Mouse (Mus musculus): ENCODE measurements at regions not wholly inside any gene's neighbourhood (a gene's known extent, or its start where the extent isn't known, plus 50 kb on each side); places are given as distances from the start of the nearest gene placed in this dataset.

DNA sequence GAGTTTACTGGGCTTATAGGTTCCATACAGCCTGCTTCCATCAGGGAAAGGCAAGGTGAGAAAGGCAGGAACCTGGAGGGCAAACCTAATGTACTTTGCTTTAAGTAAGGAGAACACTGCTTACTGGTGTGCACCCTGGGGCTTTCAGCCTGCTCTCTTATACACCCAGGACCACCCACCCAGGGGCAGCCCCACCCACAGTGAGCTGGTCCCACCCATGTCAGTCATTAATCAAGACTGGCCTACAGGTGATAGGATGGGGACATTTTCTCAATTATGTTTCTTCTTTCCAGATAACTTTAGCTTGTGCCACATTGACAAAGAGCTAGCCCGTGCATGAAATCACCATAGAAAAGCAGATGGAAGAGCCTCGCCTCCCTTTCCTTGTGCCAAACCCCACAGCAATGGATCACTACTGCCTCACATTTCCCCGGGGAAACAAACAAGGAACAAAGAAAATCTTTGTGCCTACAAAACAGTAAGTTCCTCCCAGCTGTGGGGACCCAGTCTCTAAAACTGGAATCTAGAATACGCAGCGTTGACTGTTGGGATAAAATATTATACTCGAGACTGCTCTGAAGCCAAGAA is 221.5 kb downstream of the Pdcd6ip start:
- H3K36me3 ChIP-seq = no peaks in the 10 kb centered on the region
- H3K27me3 ChIP-seq = no peaks in the 10 kb centered on the region
- no peak overlapping the region for H3K9ac ChIP-seq
- no peaks in the 10 kb centered on the region for H3K9me3 ChIP-seq
- H3K27ac ChIP-seq = no peak overlapping the region
- no peak overlapping the region for H3K4me2 ChIP-seq
- H3K4me3 ChIP-seq = no peak overlapping the region
- WGBS = 79% methylated on average over 6 of the region's 6 CpGs
- no peak for ATAC-seq (ENCODE audit: insufficient number of reproducible peaks, insufficient read depth, low FRiP score, low TSS enrichment, low read depth)
- H3K4me1 ChIP-seq = no peaks in the 10 kb centered on the region

DNA sequence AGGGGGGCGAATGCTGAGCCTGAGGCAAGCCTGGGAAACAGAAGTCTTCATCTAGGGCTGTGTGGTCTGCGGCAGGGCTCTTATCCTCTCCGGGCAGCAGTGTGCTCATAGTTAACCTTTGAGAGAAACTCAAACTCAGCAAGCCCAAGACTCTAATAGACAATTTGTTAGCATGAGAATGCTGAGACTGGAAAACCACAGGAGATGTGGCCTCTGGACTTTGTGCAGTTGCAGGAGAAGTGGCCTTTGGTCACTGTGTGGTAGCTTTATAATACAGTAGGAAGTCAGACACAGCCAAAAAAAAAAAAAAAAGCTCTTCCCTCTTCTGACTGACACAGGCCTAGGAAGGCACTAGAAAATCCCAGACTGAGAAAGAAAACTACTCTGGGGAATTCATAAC is 228.2 kb downstream of the Pdcd6ip start:
- no peaks in the 10 kb centered on the region for H3K27me3 ChIP-seq
- H3K4me2 ChIP-seq = no peak overlapping the region
- no peak overlapping the region for H3K27ac ChIP-seq
- WGBS = 75% methylated on average over 3 of the region's 3 CpGs
- no peak overlapping the region for H3K4me3 ChIP-seq
- no peaks in the 10 kb centered on the region for H3K4me1 ChIP-seq
- no peaks in the 10 kb centered on the region for H3K9me3 ChIP-seq
- ATAC-seq (ENCODE audit: insufficient number of reproducible peaks, insufficient read depth, low FRiP score, low TSS enrichment, low read depth) = no peak
- no peak overlapping the region for H3K9ac ChIP-seq
- no peaks in the 10 kb centered on the region for H3K36me3 ChIP-seq

GRCm38 (mm10) chr9:113478761-113479265 is 229.2 kb downstream of the Pdcd6ip start:
- no peak overlapping the region for H3K9ac ChIP-seq
- H3K36me3 ChIP-seq = no peaks in the 10 kb centered on the region
- H3K27ac ChIP-seq = no peak overlapping the region
- H3K9me3 ChIP-seq = no peaks in the 10 kb centered on the region
- H3K4me2 ChIP-seq = no peak overlapping the region
- H3K27me3 ChIP-seq = no peaks in the 10 kb centered on the region
- no peaks in the 10 kb centered on the region for H3K4me1 ChIP-seq
- ATAC-seq (ENCODE audit: insufficient number of reproducible peaks, insufficient read depth, low FRiP score, low TSS enrichment, low read depth) = no peak
- H3K4me3 ChIP-seq = no peak overlapping the region
- WGBS = 89% methylated on average over 1 of the region's 1 CpGs

DNA sequence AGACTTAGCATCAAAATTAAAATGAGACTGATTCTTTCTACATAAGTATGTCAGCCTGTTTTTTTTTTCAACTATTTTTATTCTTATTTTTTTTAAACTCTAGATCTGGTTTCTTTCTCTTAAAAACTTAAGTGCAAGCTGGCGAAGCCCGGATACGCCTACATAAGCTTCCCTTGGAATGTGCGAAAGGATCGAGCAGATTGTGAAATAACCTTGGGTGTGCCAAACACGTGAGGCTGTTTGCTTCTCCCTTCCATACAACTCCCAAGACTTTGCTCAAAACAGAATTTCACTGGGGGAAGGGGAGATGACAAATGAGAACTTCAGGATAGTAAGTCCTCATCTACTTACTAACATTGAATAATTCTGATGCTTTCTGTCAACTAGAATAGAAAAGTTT is 236.3 kb downstream of the Pdcd6ip start:
- Histone ChIP-seq H3K4me1 (no peaks in the 10 kb centered on the region), H3K27me3 (no peaks in the 10 kb centered on the region), H3K27ac (no peak overlapping the region), H3K9ac (no peak overlapping the region), H3K4me2 (no peak overlapping the region), H3K4me3 (no peak overlapping the region), H3K9me3 (no peaks in the 10 kb centered on the region), H3K36me3 (no peaks in the 10 kb centered on the region)
- WGBS = 89% methylated on average over 6 of the region's 6 CpGs
- no peak for ATAC-seq (ENCODE audit: insufficient number of reproducible peaks, insufficient read depth, low FRiP score, low TSS enrichment, low read depth)

DNA sequence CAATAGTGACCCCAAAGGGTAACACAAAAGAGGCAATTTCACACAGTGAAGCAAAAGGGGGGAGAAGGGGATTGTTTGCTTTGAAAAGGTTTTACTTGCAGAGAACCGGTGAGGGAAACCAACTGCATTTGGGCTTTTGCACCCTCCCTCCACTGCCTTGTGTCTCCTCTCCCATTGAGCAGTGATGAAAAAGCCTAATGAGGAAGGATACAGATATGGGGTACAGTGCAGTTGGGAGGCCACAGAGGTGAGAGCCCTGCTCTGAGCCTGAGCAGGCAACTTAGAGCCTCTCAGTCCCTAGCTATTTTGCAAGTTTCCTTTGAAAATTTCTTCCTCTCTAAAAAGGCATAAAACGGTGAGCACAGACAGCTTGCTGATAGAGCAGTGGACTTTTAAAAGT is 245.2 kb downstream of the Pdcd6ip start:
- H3K9me3 ChIP-seq = no peaks in the 10 kb centered on the region
- H3K36me3 ChIP-seq = no peaks in the 10 kb centered on the region
- 40% methylated on average over 2 of the region's 2 CpGs for WGBS
- H3K4me1 ChIP-seq = no peaks in the 10 kb centered on the region
- H3K4me3 ChIP-seq = no peak overlapping the region
- no peak overlapping the region for H3K9ac ChIP-seq
- H3K27me3 ChIP-seq = no peaks in the 10 kb centered on the region
- no peak overlapping the region for H3K4me2 ChIP-seq
- no peak for ATAC-seq (ENCODE audit: insufficient number of reproducible peaks, insufficient read depth, low FRiP score, low TSS enrichment, low read depth)
- no peak overlapping the region for H3K27ac ChIP-seq

- H3K4me3 ChIP-seq = no peak overlapping the region
These were observed 245.7 kb downstream of the Pdcd6ip start for GRCm38 (mm10) chr9:113462267-113462887.

DNA sequence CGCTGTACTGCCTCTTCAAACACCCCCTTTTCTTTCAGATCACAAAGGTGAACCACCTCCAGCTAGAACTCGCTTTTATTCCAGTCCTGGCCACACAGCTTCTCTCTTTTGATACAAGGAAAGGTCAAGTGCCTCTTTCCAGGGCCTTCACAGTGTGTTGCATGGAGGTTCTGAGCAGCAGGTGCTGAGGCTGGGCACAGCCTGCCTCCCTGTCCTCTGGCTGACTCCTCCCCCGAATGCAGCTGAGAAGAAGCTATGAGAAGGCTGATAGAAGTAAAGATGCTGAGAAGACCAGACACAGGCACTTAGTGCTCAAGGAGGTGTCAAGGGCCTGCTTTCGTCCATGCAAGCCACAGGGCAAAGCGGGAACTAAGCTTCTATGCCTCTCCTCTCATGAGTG is 248.2 kb downstream of the Pdcd6ip start:
- Histone ChIP-seq H3K9ac (no peak overlapping the region), H3K36me3 (no peaks in the 10 kb centered on the region), H3K27ac (no peak overlapping the region), H3K9me3 (no peaks in the 10 kb centered on the region), H3K27me3 (no peaks in the 10 kb centered on the region), H3K4me2 (no peak overlapping the region), H3K4me1 (no peaks in the 10 kb centered on the region), H3K4me3 (no peak overlapping the region)
- whole genome bisulfite sequencing = 81% methylated on average over 5 of the region's 5 CpGs
- no peak for ATAC-seq (ENCODE audit: insufficient number of reproducible peaks, insufficient read depth, low FRiP score, low TSS enrichment, low read depth)

More at GRCm38 (mm10) chr9:113462267-113462887, 245.7 kb downstream of the Pdcd6ip start:
- Histone ChIP-seq H3K27me3 (no peaks in the 10 kb centered on the region), H3K27ac (no peak overlapping the region), H3K4me2 (no peak overlapping the region), H3K4me1 (no peaks in the 10 kb centered on the region), H3K36me3 (no peaks in the 10 kb centered on the region), H3K9me3 (no peaks in the 10 kb centered on the region), H3K9ac (no peak overlapping the region)
- no peak for ATAC-seq (ENCODE audit: insufficient number of reproducible peaks, insufficient read depth, low FRiP score, low TSS enrichment, low read depth)
- 73% methylated on average over 1 of the region's 1 CpGs for WGBS

DNA sequence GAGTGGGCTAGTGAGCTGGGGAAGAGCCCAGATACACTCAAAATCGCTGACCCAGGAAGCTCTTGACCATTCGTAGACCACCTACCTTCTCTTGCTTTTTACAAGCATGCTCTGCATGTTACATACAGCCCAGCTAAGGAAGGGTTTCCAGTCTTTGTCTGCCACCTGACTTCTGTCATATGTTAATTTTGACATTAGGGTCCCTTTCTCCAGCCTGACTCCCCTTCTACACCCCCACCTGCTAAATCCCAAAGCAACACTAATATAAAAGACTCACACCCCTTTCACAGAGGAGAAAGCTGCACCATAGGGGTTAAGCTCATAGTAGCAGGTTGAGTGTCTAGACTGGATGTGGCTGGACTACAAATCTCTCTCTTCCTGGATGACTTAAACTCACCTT is 248.8 kb downstream of the Pdcd6ip start:
- ATAC-seq (ENCODE audit: insufficient number of reproducible peaks, insufficient read depth, low FRiP score, low TSS enrichment, low read depth) = no peak
- H3K9me3 ChIP-seq = no peaks in the 10 kb centered on the region
- WGBS = 43% methylated on average over 2 of the region's 2 CpGs
- H3K27me3 ChIP-seq = no peaks in the 10 kb centered on the region
- H3K4me1 ChIP-seq = no peaks in the 10 kb centered on the region
- no peak overlapping the region for H3K27ac ChIP-seq
- no peak overlapping the region for H3K4me2 ChIP-seq
- no peaks in the 10 kb centered on the region for H3K36me3 ChIP-seq
- H3K9ac ChIP-seq = no peak overlapping the region
- H3K4me3 ChIP-seq = no peak overlapping the region

GRCm38 (mm10) chr9:113458741-113459154 is 249.3 kb downstream of the Pdcd6ip start:
- H3K27ac ChIP-seq = no peak overlapping the region
- no peaks in the 10 kb centered on the region for H3K36me3 ChIP-seq
- ATAC-seq (ENCODE audit: insufficient number of reproducible peaks, insufficient read depth, low FRiP score, low TSS enrichment, low read depth) = no peak
- no peaks in the 10 kb centered on the region for H3K4me1 ChIP-seq
- no peaks in the 10 kb centered on the region for H3K9me3 ChIP-seq
- no peaks in the 10 kb centered on the region for H3K27me3 ChIP-seq
- H3K4me2 ChIP-seq = no peak overlapping the region
- no peak overlapping the region for H3K4me3 ChIP-seq
- H3K9ac ChIP-seq = no peak overlapping the region
- WGBS = 12% methylated on average over 5 of the region's 5 CpGs

- Histone ChIP-seq H3K27ac (no peak overlapping the region), H3K9me3 (no peaks in the 10 kb centered on the region), H3K9ac (no peak overlapping the region), H3K4me3 (no peak overlapping the region), H3K4me2 (no peak overlapping the region), H3K36me3 (no peaks in the 10 kb centered on the region), H3K4me1 (no peaks in the 10 kb centered on the region), H3K27me3 (no peaks in the 10 kb centered on the region)
- 85% methylated on average over 13 of the region's 13 CpGs for WGBS
- ATAC-seq (ENCODE audit: insufficient number of reproducible peaks, insufficient read depth, low FRiP score, low TSS enrichment, low read depth) = no peak
These were observed 250.7 kb downstream of the Pdcd6ip start for GRCm38 (mm10) chr9:113457169-113457850.

- H3K36me3 ChIP-seq = no peaks in the 10 kb centered on the region
- H3K4me3 ChIP-seq = no peak overlapping the region
- no peaks in the 10 kb centered on the region for H3K4me1 ChIP-seq
- H3K9ac ChIP-seq = no peak overlapping the region
- no peak overlapping the region for H3K27ac ChIP-seq
- no peak overlapping the region for H3K4me2 ChIP-seq
- no peaks in the 10 kb centered on the region for H3K9me3 ChIP-seq
- 82% methylated on average over 5 of the region's 5 CpGs for WGBS
- H3K27me3 ChIP-seq = no peaks in the 10 kb centered on the region
- ATAC-seq (ENCODE audit: insufficient number of reproducible peaks, insufficient read depth, low FRiP score, low TSS enrichment, low read depth) = no peak
These were observed 252.5 kb downstream of the Pdcd6ip start for GRCm38 (mm10) chr9:113455577-113455976.

DNA sequence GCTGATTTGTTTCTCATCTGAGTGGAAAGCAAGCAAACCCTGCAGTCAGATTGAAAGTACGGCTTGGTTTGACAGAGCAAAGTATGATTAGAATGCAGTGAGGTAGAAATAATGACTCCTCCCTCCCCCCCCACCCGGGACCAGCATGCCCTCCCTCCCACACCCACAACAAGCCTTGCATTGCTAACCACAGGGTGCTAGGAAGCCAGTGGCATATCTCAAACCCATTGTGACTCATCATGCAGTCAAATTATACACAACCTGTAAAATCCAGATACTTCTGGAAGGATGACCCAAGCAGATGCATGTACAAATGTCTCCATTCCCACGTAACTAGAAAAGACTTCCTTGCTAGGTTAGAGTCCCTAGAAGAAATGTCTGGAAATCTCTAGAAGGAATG is 254.8 kb downstream of the Pdcd6ip start:
- no peak for ATAC-seq (ENCODE audit: insufficient number of reproducible peaks, insufficient read depth, low FRiP score, low TSS enrichment, low read depth)
- Histone ChIP-seq H3K4me2 (no peak overlapping the region), H3K9ac (no peak overlapping the region), H3K27ac (no peak overlapping the region), H3K27me3 (no peaks in the 10 kb centered on the region), H3K4me1 (no peaks in the 10 kb centered on the region), H3K36me3 (no peaks in the 10 kb centered on the region), H3K9me3 (no peaks in the 10 kb centered on the region), H3K4me3 (no peak overlapping the region)
- WGBS = 69% methylated on average over 3 of the region's 3 CpGs
